Mouse (Mus musculus): ENCODE data around the gene Sidt2.

The Sidt2 gene

GRCm38 (mm10) chr9:45955107-45955963 is at the start of gene Sidt2:
Gene Sidt2 (minus strand): TSS chr9:45955258.
- DNase-seq (ENCODE audit: low spot score in 2 of 2) = peak; percentile 86 to 91

DNA sequence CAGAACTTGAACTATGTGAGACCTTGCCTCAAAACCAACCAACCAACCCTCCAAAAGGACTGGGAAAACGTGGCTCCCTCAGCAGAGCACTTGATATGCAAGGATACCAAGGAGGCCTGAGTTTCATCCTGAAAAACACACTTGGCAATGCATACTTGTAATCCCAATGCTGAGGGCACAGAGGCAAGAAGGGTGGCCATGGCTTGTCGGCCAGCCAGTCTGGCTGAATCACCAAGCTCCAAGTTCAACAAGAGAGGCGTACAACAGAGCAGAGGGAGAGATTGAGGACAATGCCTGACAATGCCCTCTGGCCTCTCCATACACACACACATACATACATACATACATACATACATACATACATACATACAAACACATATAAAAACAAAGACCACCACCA is 49.5 kb upstream of the Sidt2 start:
- DNase-seq (ENCODE audit: low spot score in 2 of 2) = no peak

- no peak for DNase-seq (ENCODE audit: low spot score in 2 of 2)
Measured at GRCm38 (mm10) chr9:46003729-46004128, 48.7 kb upstream of the Sidt2 start.

GRCm38 (mm10) chr9:45999009-45999408 is 44.0 kb upstream of the Sidt2 start:
- no peak for DNase-seq (ENCODE audit: low spot score in 2 of 2)

GRCm38 (mm10) chr9:45985229-45985567 is 30.1 kb upstream of the Sidt2 start:
- DNase-seq (ENCODE audit: low spot score in 2 of 2) = peak in 1 of 2 experiments; percentile 18

DNA sequence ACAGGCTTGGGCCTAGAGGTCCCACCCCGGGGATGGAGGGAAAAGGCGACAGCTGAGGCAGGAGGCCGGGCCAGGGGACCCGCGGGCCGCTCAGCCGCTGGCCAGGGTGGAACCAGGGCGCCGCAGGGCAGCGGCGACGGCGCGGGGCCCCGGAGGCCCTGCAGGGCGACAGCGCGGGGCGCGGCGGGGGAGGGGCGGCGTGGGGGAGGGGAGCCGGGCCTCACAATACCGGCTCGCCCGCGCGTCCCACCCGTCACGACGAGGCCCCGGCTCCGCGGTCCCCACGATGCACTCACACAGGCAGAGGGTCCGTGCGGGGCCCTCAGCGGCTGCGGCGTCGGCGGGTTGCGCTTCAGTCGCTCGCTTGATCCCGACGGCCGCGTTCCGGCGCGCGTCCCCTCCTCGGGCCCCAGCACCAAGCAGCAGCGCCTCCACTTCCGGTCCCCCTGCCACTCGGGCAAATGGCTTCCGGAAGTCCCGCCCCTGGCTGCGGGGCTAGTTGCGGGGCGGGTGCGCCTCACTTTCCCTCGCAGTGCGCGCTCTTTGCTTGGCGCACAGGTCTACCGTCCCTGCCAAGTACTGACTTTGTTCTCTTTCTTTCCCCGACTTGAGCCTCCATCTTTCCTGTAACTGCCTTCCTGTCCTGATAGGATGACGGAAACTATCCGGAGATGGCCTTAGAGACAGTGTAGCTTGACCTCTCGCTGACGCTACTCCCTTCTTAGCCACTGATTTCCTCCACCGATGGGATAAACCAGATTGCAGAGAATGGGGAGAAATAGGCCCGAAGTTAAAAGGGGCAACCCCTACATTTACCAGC is 29.6 kb upstream of the Sidt2 start:
- peak; percentile 82 to 86 for DNase-seq (ENCODE audit: low spot score in 2 of 2)

GRCm38 (mm10) chr9:45983676-45984408 is 28.8 kb upstream of the Sidt2 start:
- no peak for DNase-seq (ENCODE audit: low spot score in 2 of 2)

DNA sequence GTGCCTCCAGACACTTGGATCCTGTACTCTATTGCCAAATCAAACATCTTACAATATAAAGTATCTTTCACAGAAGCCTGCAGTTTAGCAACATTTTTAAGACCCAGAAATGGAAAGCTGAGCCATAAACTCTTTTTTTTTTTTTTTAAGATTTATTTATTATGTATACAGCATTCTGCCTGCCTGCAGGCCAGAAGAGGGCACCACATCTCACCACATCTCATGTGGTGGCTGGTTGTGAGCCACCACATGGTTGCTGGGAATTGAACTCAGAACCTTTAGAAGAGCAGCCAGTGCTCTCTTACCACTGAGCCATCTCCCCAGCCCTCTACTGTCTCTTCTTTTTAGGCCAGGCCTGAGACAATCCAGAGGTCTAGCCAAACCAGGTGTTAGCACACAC is 26.3 kb upstream of the Sidt2 start:
- DNase-seq (ENCODE audit: low spot score in 2 of 2) = no peak

- no peak for DNase-seq (ENCODE audit: low spot score in 2 of 2)
Measured at GRCm38 (mm10) chr9:45980611-45981010, 25.6 kb upstream of the Sidt2 start.

GRCm38 (mm10) chr9:45979778-45980177 is 24.7 kb upstream of the Sidt2 start:
- no peak for DNase-seq (ENCODE audit: low spot score in 2 of 2)

DNA sequence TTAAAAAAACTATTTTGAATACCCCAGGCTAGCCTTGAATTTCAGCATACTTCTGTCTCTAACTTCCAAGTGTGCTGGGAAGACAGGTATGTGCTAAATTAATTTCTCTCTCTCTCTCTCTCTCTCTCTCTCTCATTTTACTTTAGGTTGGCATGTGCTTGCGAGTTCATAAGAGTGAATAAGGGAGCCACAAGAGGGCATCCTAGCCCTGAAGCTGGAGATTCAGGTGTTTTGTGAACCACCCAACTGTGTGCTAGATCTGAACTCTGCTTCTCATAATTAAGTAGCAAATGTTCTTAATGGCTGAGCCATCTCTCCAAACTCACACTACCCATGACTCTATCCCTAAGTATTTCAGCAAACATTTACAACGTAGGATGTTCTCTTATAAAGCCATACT is 21.8 kb upstream of the Sidt2 start:
- no peak for DNase-seq (ENCODE audit: low spot score in 2 of 2)

DNA sequence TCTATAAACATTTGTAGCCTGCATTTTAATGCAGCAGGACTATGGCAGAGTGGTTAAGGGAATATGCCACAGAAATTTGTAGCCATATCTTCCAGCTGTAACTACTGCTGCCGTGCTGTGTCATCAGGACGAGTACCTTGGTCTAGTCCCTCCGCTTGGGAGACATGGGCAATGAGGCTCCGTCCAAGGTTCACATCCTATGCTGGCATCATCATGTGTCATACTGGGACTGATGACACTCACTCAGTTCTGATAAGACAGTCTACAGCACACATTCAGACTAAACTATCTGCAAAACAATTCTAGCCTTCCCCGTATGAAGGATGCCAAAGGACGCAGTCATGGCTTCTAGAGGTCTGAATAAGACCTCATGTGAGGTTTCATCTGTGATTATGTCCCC is 8.5 kb upstream of the Sidt2 start:
- DNase-seq (ENCODE audit: low spot score in 2 of 2) = no peak

GRCm38 (mm10) chr9:45961855-45962254 is 6.8 kb upstream of the Sidt2 start:
- no peak for DNase-seq (ENCODE audit: low spot score in 2 of 2)

DNA sequence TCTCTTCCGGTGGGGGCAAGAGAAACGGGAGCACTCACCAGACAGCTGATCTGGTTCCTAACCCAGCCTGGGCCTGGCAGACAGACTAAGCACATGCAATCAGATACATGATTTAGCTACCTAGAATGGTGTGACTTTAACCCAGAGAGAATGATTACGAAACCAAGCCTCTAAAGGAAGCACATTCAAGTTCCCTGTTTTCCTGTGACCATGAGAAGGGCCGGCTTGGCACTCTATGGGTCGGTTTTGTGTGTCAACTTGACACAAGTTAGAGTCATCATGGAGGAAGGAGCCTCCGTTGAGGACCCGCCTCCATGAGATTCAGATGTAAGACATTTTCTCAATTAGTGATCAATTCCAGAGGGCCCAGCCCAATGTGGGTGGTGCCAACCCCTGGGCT is 4.6 kb upstream of the Sidt2 start:
- DNase-seq (ENCODE audit: low spot score in 2 of 2) = no peak

- DNase-seq (ENCODE audit: low spot score in 2 of 2) = no peak
Measured at GRCm38 (mm10) chr9:45958851-45959250, 3.8 kb upstream of the Sidt2 start.

DNA sequence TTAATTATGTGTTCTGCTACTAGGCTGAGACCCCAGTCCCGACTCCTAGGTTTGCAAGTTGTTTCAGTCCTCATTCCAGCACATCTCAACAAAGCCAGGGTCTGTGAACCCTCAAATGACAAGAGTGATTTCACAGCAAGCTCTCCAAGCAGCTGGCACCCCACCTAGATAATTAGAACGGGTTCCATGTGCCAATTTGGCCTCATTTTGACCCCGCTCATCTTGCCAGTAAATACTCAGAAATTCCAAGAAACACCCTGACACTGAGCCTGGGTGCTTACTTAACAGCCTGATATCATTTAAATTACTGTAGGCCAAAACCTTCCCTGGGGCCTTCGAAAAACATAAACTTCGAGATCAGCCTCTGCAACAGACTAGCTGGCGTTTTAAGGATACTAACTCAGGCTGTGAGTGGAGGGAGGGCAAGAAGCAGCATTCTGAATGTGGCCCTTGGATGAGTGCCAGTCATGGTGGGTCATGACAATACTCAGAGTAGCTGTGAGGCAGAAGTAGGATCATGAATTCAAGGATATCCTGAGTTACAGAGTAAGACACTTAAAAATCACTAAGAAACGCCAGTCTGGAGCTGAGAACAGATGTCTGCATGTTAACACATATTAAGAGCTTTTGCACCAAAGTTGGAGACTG is 3.1 kb upstream of the Sidt2 start:
- no peak for DNase-seq (ENCODE audit: low spot score in 2 of 2)

DNA sequence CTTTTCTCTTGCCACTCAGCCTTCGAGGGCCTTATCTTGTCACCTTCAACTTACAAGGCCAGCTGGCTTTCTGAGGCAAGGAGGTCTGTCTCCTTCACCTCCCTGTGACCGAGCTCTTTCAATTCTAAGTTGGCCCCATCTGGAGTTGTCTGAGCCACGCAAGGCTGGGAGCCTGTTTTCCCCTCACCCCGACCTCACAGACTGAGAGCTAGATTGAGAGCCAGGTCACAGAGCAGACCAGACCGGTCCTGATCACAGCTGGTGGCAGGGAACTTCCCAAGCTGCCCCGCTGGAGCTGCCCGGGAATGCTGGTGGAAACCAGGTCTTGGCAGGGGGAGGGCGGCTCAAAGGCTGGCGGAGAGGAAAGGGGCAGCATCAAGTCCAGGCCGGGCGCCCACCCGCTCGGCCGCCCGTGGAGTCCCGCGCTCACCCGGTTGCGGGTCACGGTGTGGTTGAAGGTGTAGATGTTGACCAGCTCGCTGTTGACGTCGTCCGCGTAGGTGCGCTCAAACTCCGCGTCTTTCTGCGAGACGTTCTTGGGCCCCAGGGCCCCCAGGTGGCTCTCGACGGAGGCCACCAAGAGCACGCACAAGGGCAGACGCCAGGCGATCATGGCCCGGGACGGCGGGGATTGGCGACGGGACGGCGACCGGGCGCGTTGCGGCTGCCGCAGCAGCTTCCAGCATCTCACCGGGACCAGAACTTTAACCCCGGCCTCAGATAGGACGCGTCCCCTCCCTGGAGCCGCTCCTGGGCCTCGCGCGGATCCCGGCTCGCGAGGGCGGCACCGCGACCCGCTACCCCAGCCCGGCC is 558 bp downstream of the Sidt2 start:
- peak; percentile 33 to 42 for DNase-seq (ENCODE audit: low spot score in 2 of 2)

- DNase-seq (ENCODE audit: low spot score in 2 of 2) = no peak
Measured at GRCm38 (mm10) chr9:45953511-45954293, 1.4 kb downstream of the Sidt2 start.

DNA sequence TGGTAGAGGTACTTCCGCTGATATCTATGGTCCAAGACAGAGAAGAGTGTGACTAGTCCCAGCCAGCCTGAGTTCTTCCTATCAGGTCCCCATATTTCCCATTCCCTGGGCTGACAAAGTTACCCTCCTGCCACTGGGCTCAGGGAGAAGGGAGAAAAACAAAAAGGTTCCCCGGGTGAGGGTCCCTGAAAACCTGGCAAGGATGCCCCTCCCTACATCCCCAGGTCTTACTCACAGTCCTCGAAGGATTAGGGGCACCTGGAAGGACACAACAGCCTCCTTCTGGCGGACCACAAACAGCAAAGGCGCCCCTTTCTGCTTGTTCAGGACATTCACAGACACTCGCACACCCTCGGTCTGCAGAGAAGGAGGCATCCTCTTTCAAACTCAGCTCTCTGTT is 2.2 kb downstream of the Sidt2 start:
- no peak for DNase-seq (ENCODE audit: low spot score in 2 of 2)

DNA sequence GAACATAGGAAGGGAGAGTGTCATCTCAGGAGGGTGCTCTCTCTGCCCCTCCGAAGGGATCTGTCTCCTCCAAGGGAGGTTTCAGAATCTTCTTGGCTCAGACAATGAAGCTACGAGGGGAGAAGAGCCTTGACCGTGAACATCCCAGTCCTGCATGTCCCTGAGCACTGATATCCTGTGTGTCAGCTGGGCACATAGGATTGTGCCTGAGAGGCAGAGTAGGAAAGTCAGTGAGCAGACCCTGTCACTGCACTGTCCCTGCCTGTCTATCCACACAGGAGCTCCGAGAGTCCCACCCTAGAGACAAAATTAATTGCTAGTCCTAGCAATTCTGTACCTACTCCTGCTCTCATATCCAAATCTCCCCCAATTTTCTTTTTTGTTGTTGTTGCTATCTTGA is 3.0 kb downstream of the Sidt2 start:
- DNase-seq (ENCODE audit: low spot score in 2 of 2) = no peak
